Mouse (Mus musculus) C2C12 (cell line): ENCODE data around the gene Cstf1.

Source experiments
- CTCF ChIP-seq: IDR thresholded peaks from one replicate; pipeline ENCODE4 v1.5.1; 2011; ENCODE audit not compliant: control insufficient read depth, insufficient read depth, insufficient read length
- FOSL1 ChIP-seq: IDR thresholded peaks from one replicate; pipeline ENCODE4 v1.8.0; 2011; ENCODE audit warnings: mild to moderate bottlenecking, low read length; ENCODE audit not compliant: poor library complexity, insufficient read depth, severe bottlenecking
- MYOG ChIP-seq: IDR thresholded peaks from one replicate; pipeline ENCODE4 v1.6.1; 2011; ENCODE audit not compliant: control insufficient read depth, insufficient read length; ENCODE audit errors: extremely low read depth

- TF ChIP-seq CTCF (no peak), FOSL1 (no peak), MYOG (no peak)
Observed at GRCm38 (mm10) chr2:172413273-172413672, 42.8 kb downstream of the Cstf1 start.
